Mouse (Mus musculus) B cell, adult 62 days (primary cell): Measurements from ENCODE around the gene Gm49510. TPM values are rescaled to one million over a fixed set of nuclear protein-coding genes. Genes with fewer than 3 reads are reported as not detected.

Source experiments
- total RNA-seq: library from RNA; stranded (reverse); gene quantifications from 4 replicates; pipeline ENCODE4 v1.2.4, GENCODE M21; 2023

The Gm49510 gene
- total RNA-seq = not detected in 4 replicates

GRCm38 (mm10) chr15:78899409-78899739, at the start of gene Gm49510:
Gene Gm49510, plus strand, starts transcription at chr15:78899667.

GRCm38 (mm10) chr15:78855303-78855965, 44.0 kb upstream of the Gm49510 start, which contains the start of gene Lgals2:
Gene Lgals2, minus strand, starts transcription at chr15:78855529.

GRCm38 (mm10) chr15:78876991-78877809, 22.3 kb upstream of the Gm49510 start, which contains the start of gene Gga1:
Gene Gga1, plus strand, starts transcription at chr15:78877190.

GRCm38 (mm10) chr15:78899740-78900584, 495 bp downstream of the Gm49510 start, which contains the start of gene Sh3bp1:
Gene Sh3bp1, plus strand, starts transcription at chr15:78899768.

GRCm38 (mm10) chr15:78913632-78914090, 14.2 kb downstream of the Gm49510 start, which contains the start of gene Pdxp:
Gene Pdxp, plus strand, starts transcription at chr15:78913919.

GRCm38 (mm10) chr15:78926021-78926919, 26.8 kb downstream of the Gm49510 start, which contains the start of gene Lgals1:
Gene Lgals1, plus strand, starts transcription at chr15:78926725.

GRCm38 (mm10) chr15:78934784-78935320, 35.4 kb downstream of the Gm49510 start, which contains the start of gene Nol12:
Gene Nol12, plus strand, starts transcription at chr15:78934933.

GRCm38 (mm10) chr15:78947657-78948056, 48.2 kb downstream of the Gm49510 start, which contains the start of gene Triobp:
Gene Triobp, plus strand, starts transcription at chr15:78947724.

Other genes with a start within 250 kb of the Gm49510 start
- gene Elfn2, start 180.9 kb upstream of the Gm49510 start, total RNA-seq = 0.12 to 0.16 TPM in 2 of 4 replicates, not detected in the others
- 72.8 to 82.9 TPM (median 76.0 TPM) in 4 replicates for gene Mfng, start 126.2 kb upstream of the Gm49510 start, total RNA-seq
- gene Card10, start 96.6 kb upstream of the Gm49510 start, total RNA-seq = 0.13 to 0.20 TPM (median 0.18 TPM) in 3 of 4 replicates, not detected in the other
- gene Cdc42ep1, start 57.0 kb upstream of the Gm49510 start, total RNA-seq = not detected in 4 replicates
- gene Lgals2, start 44.1 kb upstream of the Gm49510 start, total RNA-seq = not detected in 4 replicates
- 73.8 to 85.1 TPM (median 82.1 TPM) in 4 replicates for gene Gga1, start 22.5 kb upstream of the Gm49510 start, total RNA-seq
- gene Sh3bp1, start 101 bp downstream of the Gm49510 start, total RNA-seq = 64.4 to 69.8 TPM (median 65.2 TPM) in 4 replicates
- gene Pdxp, start 14.3 kb downstream of the Gm49510 start, total RNA-seq = 8.1 to 9.7 TPM (median 9.1 TPM) in 4 replicates
- gene Lgals1, start 27.1 kb downstream of the Gm49510 start, total RNA-seq = 7.6 to 13.9 TPM (median 10.2 TPM) in 4 replicates
- 39.4 to 43.0 TPM (median 41.7 TPM) in 4 replicates for gene Nol12, start 35.3 kb downstream of the Gm49510 start, total RNA-seq
- gene Triobp, start 48.1 kb downstream of the Gm49510 start, total RNA-seq = 44.3 to 52.7 TPM (median 47.1 TPM) in 4 replicates
- 2.6 to 4.8 TPM (median 3.2 TPM) in 4 replicates for gene H1f0, start 128.8 kb downstream of the Gm49510 start, total RNA-seq
- gene Galr3, start 142.2 kb downstream of the Gm49510 start, total RNA-seq = not detected in 4 replicates
- 33.0 to 36.2 TPM (median 34.8 TPM) in 4 replicates for gene Ankrd54, start 163.2 kb downstream of the Gm49510 start, total RNA-seq
- gene Eif3l, start 175.5 kb downstream of the Gm49510 start, total RNA-seq = 98.5 to 108 TPM (median 105 TPM) in 4 replicates
- gene Micall1, start 209.2 kb downstream of the Gm49510 start, total RNA-seq = 41.7 to 56.4 TPM (median 50.6 TPM) in 4 replicates
- 38.2 to 58.6 TPM (median 48.1 TPM) in 4 replicates for gene Polr2f, start 241.3 kb downstream of the Gm49510 start, total RNA-seq
- not detected in 4 replicates for gene 1700088E04Rik, start 241.6 kb downstream of the Gm49510 start, total RNA-seq